Mouse (Mus musculus) MEL (cell line): ENCODE data around the gene Srsf1.

Experiments
- BHLHE40 ChIP-seq: IDR thresholded peaks from 2 replicates; pipeline ENCODE4 v1.6.1; 2012; ENCODE audit warnings: low read depth, mild to moderate bottlenecking, inconsistent platforms, low read length, improper control_type of control experiment, borderline replicate concordance
- CHD2 ChIP-seq: IDR thresholded peaks from 2 replicates; pipeline ENCODE4 v1.6.1; 2011; ENCODE audit warnings: low read length, improper control_type of control experiment
- CTCF ChIP-seq, 3 experiments: IDR thresholded peaks in 2 of 3; conservative IDR thresholded peaks in 1 of 3; 2 replicates each; pipeline ENCODE4 v1.5.1; 2011 to 2012; ENCODE audit warnings: low read length in 3 of 3, low read depth in 2 of 3, mild to moderate bottlenecking in 2 of 3, improper control_type of control experiment in 1 of 3, inconsistent platforms in 1 of 3, mixed read lengths in 1 of 3, moderate library complexity in 1 of 3; ENCODE audit not compliant: control insufficient read depth in 1 of 3, insufficient read depth in 1 of 3, poor library complexity in 1 of 3, severe bottlenecking in 1 of 3
- GATA1 ChIP-seq: IDR thresholded peaks from 2 replicates; pipeline ENCODE4 v1.6.1; 2011; ENCODE audit warnings: low read depth, low read length, improper control_type of control experiment
- JUND ChIP-seq: IDR thresholded peaks from 2 replicates; pipeline ENCODE4 v1.6.1; 2011; ENCODE audit warnings: low read depth, mild to moderate bottlenecking, improper control_type of control experiment, low read length
- MAX ChIP-seq: IDR thresholded peaks from 2 replicates; pipeline ENCODE4 v1.6.1; 2011; ENCODE audit warnings: low read length, improper control_type of control experiment
- MAZ ChIP-seq: IDR thresholded peaks from 2 replicates; pipeline ENCODE4 v1.6.1; 2012; ENCODE audit warnings: low read depth, mild to moderate bottlenecking, inconsistent platforms, low read length, improper control_type of control experiment
- POLR2A ChIP-seq, 2 experiments: IDR thresholded peaks; 2 replicates each; pipeline ENCODE4 v1.6.1; 2011 to 2012; ENCODE audit warnings: low read length in 2 of 2, mild to moderate bottlenecking in 2 of 2, control low read depth in 1 of 2, improper control_type of control experiment in 1 of 2, low read depth in 1 of 2, moderate library complexity in 1 of 2; ENCODE audit not compliant: control insufficient read depth in 1 of 2, insufficient read depth in 1 of 2, poor library complexity in 1 of 2
- POLR2AphosphoS2 ChIP-seq: IDR thresholded peaks from 2 replicates; pipeline ENCODE4 v1.6.1; 2011; ENCODE audit warnings: low read length, improper control_type of control experiment
- USF2 ChIP-seq, 2 experiments: IDR thresholded peaks; 2 replicates each; pipeline ENCODE4 v1.6.1; 2011 to 2012; ENCODE audit warnings: improper control_type of control experiment in 2 of 2, low read length in 2 of 2, borderline replicate concordance in 1 of 2, inconsistent platforms in 1 of 2, low read depth in 1 of 2, mild to moderate bottlenecking in 1 of 2; ENCODE audit not compliant: insufficient read depth in 1 of 2
- ZC3H11A ChIP-seq: IDR thresholded peaks from 2 replicates; pipeline ENCODE4 v1.6.1; 2012; ENCODE audit warnings: low read depth, mild to moderate bottlenecking, inconsistent platforms, low read length, improper control_type of control experiment

DNA sequence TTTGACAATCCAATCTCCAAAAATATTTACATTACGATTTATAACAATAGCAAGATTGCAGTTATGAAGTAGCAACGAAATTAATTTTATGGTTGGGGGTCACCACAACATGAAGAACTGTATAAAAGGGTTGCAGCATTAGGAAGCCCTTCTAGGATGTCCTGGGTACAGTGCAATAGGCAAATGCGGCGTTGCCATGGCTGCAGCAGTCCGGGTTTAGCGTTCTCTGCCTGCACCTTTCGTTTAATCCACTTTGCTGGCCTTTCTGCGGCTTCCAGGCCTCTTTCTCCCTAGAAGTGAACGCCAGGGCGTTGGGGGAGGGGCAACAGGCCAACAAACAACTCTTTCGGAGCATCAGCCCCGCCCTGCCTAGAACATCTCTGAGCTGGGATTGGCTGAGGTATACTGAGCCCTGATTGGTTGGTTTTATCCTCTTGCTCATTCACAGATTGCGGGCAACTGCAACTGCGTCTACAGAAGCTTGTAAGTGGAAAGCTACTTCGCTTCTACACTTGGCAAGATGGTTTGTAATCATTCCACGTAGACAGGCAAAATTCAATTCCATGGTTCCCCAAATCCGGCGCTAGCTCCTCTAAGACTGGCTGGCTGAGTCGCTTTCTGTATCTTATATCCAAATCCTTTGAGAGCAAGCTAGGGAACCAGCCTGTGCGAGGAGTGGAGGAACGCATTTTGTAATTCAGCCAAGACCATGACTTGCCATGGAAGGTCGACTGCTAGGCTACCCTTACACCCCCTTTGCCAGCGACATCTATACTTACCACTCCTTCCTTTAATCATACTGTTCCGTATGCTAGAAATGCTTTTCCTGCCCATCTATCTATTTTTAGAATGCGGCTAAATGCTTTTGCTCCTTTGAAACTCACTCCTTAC lies 39.8 kb downstream of the Srsf1 start:
- TF ChIP-seq CTCF (IDR thresholded peaks at IDR 0.05 in 2 of 3, conservative IDR thresholded peaks at IDR 0.05 in 1 of 3; ENCODE audit: control insufficient read depth in 1 of 3, insufficient read depth in 1 of 3, low read depth in 2 of 3, low read length in 3 of 3, poor library complexity in 1 of 3, severe bottlenecking in 1 of 3): no peak
- no peak for TF ChIP-seq ZC3H11A
- TF ChIP-seq CHD2: no peak
- TF ChIP-seq POLR2A (IDR thresholded peaks at IDR 0.05; ENCODE audit: control insufficient read depth in 1 of 2, insufficient read depth in 1 of 2, low read depth in 1 of 2, low read length in 2 of 2, poor library complexity in 1 of 2): no peak
- no peak for TF ChIP-seq JUND
- no peak for TF ChIP-seq GATA1
- no peak for TF ChIP-seq MAZ
- TF ChIP-seq POLR2AphosphoS2: no peak
- TF ChIP-seq USF2 (IDR thresholded peaks at IDR 0.05; ENCODE audit: borderline replicate concordance in 1 of 2, insufficient read depth in 1 of 2, low read depth in 1 of 2, low read length in 2 of 2): no peak
- no peak for TF ChIP-seq BHLHE40
- TF ChIP-seq MAX: no peak
